1 mouse cellular context compared by ENCODE assay signal in genomic region chr6:117840686-117841510, GRCm38 (mm10).
TF ChIP-seq lines count a peak whose summit lies in the region.

Gene Zfp637 (plus strand): TSS chr6:117841180.

TF ChIP-seq in CH12.LX, 34 proteins besides CTCF, POLR2A, EP300 and RAD21 (continued from another document):
- TF ChIP-seq KAT2A (IDR thresholded peaks at IDR 0.05; ENCODE audit: insufficient replicate concordance, low read length) (peak; percentile 92; the same call in 1 of the 2 replicates), MEF2A (IDR thresholded peaks at IDR 0.05; ENCODE audit: borderline replicate concordance, low read depth, low read length) (no peak; the same call in 1 of the 2 replicates), PAX5 (IDR thresholded peaks at IDR 0.05; ENCODE audit: low read length) (no peak), ETS1 (conservative IDR thresholded peaks at IDR 0.05; ENCODE audit: low read depth, low read length) (no peak; the same call in 1 of the 2 replicates), TBP (conservative IDR thresholded peaks at IDR 0.05; ENCODE audit: low read depth, low read length) (no peak), TCF12 (IDR thresholded peaks at IDR 0.05; ENCODE audit: low read depth, low read length) (peak; percentile 87), IRF4 (IDR thresholded peaks at IDR 0.05; ENCODE audit: low read depth, low read length) (peak; percentile 24; the same call in 1 of the 2 replicates), SIN3A (IDR thresholded peaks at IDR 0.05; ENCODE audit: low read length) (no peak; the same call in 1 of the 2 replicates), ZKSCAN1 (IDR thresholded peaks at IDR 0.05; ENCODE audit: borderline replicate concordance, low read depth, low read length) (no peak), ZC3H11A (IDR thresholded peaks at IDR 0.05; ENCODE audit: low read depth, low read length) (no peak), MAZ (IDR thresholded peaks at IDR 0.05; ENCODE audit: low read depth, low read length) (0 out of 2 replicates have a peak, but pooled peaks have one; percentile 39), MAX (IDR thresholded peaks at IDR 0.05; ENCODE audit: low read length) (no peak), MXI1 (IDR thresholded peaks at IDR 0.05; ENCODE audit: low read depth, low read length) (peak; percentile 34; the same call in 1 of the 2 replicates), NRF1 (IDR thresholded peaks at IDR 0.05; ENCODE audit: low read depth, low read length) (peak; percentile 62), CHD1 (IDR thresholded peaks at IDR 0.05; ENCODE audit: low read depth, low read length) (no peak), CHD2 (IDR thresholded peaks at IDR 0.05; ENCODE audit: low read length) (no peak), E2F4 (IDR thresholded peaks at IDR 0.05; ENCODE audit: insufficient replicate concordance, low read depth, low read length) (no peak)
